Mouse (Mus musculus): ENCODE measurements around the gene Rec8.

Rec8 gene

DNA sequence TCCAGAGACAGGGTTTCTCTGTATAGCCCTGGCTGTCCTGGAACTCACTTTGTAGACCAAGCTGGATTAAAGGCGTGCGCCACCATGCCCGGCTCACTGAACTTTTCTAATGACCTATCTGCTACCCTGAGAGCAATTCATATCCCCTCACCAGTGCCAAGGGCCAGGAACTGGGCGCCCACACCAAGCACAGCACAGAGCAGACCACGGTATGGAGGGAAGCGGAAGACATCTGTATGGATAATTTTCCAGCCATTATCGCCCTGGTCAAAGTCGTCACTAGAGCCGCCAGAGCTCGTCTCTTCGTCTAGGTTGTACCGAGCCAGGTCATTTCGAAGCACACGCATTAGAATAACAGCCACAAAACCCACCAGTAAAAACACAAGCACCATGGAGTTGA is 23.0 kb downstream of the Rec8 start:
- DNase-seq (ENCODE audit: extremely low spot score, low spot score): no peak

DNA sequence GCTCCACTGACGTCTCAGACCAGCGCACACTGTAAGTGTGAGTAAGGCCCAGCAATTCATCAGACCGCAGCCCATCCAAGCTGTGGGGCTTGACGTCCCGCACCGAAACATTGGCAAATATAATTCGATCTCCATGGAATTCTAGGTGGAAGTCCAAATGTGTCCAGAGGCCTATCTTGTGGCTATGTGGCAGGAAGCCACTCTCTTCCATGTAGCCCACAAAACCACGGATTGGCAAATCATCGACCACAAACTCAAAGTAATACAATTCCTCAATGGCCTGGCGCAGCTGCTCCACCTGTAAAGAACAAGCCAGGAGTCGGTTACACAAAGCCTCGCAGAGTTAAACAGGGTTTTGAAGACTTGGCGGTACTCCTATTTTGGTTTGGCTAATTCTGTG is 23.5 kb downstream of the Rec8 start:
- DNase-seq (ENCODE audit: extremely low spot score, low spot score): no peak

DNA sequence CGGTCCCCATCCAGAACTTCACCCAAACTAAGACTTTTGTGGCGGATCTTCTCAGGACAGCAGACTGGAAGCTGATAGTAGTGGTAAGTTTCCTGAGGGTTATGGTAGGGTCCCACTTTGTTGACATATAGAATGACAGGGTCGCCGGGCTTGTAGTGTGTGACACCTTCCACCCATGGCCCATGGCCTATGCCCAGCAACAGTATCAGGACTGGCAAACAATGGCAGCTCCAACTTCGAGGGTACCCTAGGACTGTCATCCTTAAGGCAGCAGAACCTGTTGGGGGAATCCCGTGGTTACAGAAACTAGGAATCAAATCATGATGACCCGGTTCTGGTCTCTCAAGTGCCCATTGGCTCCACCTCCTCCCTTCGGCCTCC is 24.8 kb downstream of the Rec8 start:
- DNase-seq (ENCODE audit: extremely low spot score, low spot score): no peak

DNA sequence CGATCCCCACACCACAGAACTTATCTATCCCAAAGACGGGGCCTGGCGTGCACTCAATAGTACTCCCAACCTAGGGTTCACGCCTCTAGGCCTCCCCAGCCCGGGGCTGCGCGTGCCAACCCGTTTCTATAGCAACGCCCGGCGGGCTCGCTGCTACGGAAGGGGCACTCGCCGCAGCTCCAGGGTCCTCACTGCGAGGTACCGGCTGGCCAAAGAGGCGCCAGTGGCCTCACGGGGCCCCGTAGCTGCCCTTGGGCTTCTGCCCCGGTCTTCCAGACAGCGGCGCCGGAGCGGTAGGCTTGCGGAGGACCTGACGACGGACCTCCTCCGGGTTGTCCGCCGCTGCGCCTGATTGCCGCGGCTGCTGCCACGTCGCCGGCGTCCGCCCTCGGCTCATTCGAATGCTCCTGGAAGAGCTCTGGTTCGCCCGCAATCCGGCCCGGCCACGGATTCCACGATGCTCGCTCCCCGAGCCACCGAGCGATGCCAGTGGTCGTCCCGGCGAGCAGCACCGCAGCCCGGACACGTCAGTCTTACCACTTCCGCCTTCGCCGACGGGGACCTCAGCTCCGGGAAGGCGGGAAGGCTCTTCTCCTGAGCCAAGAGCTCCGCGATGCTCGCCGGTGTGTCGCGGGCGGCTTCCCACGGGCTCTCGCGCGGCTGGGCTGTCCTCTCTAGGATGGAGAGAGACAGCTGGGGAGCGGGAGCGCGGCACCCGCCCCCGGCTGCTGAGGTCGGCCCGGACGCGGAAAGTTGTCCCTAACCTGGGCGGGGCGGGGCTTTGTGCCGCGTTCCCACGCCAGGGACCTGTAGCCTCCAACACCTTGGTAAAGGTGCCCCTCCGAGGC is 25.4 kb downstream of the Rec8 start, which contains the start of gene Tm9sf1:
Gene Tm9sf1, minus strand, starts transcription at position 747 of the 848 bp plus-strand sequence.
- peak; percentile 88 for DNase-seq (ENCODE audit: extremely low spot score, low spot score)

DNA sequence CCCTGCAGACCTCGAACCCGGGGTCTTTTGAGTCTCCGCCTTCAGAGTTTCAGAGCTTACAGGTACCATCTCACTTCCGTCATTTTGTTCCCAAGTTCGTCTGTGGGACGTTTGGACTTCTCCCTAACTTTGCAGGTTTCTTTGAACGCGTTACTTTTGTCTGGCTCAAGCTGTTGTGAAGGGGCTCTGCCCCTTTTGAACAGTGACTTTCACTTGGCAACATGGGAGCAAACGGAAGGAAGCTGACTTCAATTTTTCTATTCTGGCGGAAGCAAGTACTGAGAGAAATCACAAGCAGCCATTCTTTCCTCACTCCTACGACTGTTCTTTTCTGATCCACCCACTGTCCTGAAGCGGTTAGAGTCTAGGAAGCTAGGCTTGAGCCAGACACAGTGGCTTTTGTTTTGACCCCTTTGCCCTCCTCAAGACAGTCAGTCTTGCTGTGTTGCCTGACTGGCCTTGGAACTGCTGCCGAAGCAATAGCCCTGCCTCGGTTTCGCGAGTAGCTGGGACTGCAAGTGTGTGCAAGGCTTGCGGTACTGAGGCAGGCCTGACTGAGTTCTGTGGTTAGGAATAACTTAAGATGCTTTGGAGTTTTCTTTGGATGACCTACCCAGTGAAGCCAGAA is 26.5 kb downstream of the Rec8 start:
- DNase-seq (ENCODE audit: extremely low spot score, low spot score): peak; percentile 22

DNA sequence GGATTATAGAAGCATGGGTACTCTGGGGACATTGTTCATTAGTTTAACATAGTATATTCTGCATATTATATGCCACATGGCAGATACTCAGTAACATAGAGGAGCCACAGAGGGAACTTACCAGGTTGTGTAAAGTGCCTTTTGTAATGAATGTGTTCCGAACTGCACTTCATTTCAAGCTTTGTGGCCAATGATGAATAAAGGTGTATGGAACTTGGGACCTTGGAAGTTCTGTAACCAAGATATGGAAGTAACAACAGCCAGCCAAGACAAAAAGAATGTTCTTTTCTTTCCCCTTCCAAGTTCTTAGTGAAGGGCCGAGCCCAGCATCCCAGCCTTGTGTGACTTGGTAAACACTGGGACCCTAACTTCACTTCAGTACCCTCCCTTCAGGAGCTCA is 32.0 kb downstream of the Rec8 start, which contains the start of gene Tssk4:
Gene Tssk4, plus strand, starts transcription at position 301 of the 400 bp plus-strand sequence.
- DNase-seq (ENCODE audit: extremely low spot score, low spot score): no peak

DNA sequence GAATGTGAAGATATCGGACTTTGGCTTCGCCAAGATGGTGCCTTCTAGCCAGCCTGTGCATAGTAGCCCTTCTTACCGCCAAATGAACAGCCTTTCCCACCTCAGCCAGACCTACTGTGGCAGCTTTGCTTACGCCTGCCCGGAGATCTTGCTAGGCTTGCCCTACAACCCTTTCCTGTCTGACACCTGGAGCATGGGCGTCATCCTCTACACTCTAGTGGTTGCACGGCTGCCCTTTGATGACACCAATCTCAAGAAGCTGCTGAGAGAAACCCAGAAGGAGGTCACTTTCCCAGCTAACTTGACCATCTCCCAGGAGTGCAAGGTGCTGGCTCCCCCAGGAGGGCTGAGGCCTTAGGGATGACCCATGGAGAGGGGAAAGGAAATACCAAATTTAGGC is 33.7 kb downstream of the Rec8 start:
- no peak for DNase-seq (ENCODE audit: extremely low spot score, low spot score)

DNA sequence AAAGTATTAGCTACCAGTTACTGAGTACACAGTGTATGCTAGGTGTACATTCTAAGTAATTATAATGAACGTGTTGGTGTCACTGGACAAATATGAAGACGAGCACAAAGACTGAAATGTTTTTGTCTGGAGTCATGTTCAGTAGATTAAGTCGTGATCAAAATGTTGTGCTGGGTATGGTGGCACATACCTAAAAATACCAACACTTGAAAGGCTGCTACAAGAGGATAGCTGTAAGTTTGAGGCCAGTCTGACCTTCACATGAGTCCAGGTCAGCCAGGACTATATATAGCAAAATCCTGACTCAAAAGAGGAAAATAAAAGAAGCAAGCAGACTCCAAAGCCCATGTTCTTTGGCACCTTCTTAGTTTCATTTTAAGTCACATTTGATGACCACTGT is 39.1 kb downstream of the Rec8 start:
- no peak for DNase-seq (ENCODE audit: extremely low spot score, low spot score)

DNA sequence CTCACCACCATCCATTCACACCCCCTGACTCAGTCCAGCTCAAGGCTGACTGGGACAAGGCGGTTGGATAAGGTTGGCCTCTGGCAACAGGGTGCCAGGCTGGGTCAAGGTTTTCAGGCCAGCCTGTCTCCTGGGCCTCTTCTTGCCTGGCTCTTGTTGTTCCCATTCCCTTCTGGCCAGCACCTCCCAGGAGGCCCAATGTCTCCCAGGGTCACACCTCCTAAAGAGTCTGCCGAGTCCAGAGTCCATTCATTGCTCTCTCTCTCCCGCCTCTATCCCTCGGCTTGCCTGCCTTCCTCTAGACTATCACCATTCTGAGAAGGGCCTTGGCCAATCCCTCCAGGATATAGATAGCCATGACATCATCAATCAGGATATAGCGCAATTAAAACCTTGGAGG is 40.2 kb downstream of the Rec8 start:
- DNase-seq (ENCODE audit: extremely low spot score, low spot score): no peak

DNA sequence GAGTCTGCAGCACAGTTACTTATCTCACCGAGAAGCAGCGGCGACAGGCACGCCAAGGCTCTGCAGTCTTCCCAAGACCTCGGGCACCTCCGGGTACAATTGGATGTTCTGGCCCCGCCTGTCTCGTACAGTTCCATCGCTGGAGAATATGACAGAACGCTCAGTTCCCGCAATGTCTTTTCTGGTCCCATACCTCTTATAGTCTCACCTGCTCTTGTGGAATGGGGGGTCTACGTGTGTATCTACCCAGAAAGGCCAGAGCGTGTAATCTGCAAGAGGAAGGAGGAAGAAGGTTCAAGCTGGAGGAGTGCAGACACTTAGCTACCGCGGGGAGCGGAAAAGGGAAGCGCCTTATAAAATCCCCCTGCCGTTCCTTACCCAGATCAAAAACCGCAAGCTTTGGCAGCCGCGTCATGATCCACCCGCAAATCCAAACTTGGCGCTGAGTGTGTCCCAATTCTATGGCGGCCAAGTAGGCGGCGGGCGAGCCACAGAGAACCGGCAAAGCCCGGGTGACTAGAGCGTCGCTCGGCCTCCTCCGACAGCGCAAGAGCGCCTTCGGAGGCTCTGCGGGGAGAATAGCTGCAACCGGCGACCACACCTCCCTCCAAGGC is 42.2 kb downstream of the Rec8 start, which contains the start of gene Mdp1:
Gene Mdp1, minus strand, starts transcription at position 549 of the 614 bp plus-strand sequence.
- peak; percentile 77 for DNase-seq (ENCODE audit: extremely low spot score, low spot score)

DNA sequence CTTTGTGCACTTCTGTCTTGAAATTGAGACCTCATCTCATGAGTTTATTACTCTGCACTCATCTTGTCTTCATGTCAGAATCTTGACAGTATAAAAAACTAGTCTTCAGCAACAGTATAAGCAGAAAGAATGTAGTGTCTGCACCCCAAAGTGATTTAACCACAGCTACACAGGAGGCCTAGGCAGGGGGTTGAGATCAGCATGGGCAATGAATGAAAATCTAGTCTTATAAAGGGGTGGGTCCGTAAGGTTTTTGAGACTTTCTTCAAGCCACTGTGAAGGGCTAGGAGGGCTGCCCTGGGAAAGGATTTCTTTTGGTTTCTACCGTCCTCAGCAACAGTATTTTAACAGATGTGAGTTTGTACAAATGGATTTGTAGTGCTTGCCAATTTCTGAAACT is 42.8 kb downstream of the Rec8 start:
- DNase-seq (ENCODE audit: extremely low spot score, low spot score): no peak

DNA sequence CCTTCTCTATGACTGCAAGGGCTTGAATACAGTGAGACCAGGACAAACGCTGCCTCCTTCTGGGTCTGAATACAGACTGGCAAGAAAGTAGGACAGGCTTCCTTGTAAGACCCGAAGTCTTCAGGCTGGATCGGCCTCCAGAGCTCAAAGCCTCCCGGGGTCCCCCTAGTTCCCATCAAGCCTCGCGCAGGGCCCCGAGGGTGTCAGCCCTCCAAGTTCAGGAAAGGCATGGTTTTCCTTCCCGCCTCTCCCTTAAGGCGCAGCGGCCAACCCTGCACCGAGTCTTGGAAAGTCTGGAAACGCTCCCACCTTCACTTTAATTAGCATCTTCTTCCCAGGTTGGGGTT is 53.6 kb downstream of the Rec8 start:
- DNase-seq (ENCODE audit: extremely low spot score, low spot score): no peak

DNA sequence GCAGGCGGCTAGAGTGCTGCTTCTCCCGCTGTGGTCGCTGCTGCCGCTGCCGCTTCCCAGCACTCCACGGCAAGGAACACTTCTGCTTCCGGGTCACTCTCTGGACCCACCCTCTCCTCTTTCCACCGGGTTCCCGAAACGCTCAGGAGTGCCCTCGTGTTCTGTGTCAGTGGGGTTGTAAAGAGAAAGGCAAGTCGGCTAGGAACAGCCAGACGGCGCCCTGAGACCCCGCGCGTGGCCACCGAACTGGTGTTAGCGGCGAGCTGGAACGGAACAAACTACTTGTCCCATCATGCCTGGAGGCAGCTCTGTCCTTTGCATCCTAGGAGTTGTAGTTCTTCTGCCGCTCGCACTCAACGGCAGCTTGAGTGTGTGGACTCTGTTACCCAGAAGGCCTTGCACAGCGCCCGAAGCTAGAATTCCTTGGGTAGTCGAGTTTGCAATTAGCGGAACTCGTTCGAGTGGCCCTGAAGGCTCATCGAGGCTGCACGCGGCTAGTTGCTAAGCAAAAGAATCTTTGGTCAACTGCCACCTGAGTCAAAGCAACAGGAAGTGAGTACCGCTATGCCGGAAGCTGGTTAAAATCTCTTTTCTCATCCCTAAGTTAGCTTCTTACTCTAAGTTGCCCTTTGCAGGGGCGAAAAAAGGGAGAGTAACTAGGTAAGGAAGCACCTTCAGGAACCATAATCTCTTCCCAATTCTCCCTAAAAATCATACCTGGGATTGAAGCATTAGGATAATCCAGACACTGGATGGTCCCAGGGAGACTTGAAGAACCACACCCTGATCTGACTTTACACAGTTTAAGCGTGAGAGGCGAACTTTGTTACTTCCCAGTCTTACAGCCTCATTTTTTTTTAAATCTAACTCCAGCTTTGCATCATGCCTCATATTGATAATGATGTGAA is 54.2 kb downstream of the Rec8 start, which contains the start of the genes Gmpr2 and Nedd8:
Gene Gmpr2, plus strand, starts transcription at position 109 of the 908 bp plus-strand sequence.
Gene Nedd8, minus strand, starts transcription at position 292 of the 908 bp plus-strand sequence.
- DNase-seq (ENCODE audit: extremely low spot score, low spot score): peak; percentile 90

DNA sequence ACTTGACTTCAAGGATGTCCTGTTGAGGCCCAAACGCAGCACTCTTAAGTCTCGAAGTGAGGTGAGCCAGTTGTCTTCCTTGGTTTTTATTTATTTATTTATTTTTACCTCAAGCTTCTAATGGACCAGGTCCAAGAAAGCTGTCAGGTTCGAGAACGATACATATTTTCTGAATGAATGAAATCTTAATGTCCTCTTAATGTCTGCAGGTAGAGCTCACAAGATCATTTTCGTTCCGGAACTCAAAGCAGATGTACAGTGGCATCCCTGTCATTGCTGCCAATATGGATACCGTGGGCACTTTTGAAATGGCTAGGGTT is 54.9 kb downstream of the Rec8 start:
- no peak for DNase-seq (ENCODE audit: extremely low spot score, low spot score)
